Mouse (Mus musculus): ENCODE results near the gene Ric3. TPM values are rescaled to one million over a fixed set of nuclear protein-coding genes. Genes with fewer than 3 reads are reported as not detected.

Gene Ric3
- polyA plus RNA-seq, 1 experiment from 2014 or later, result 2.2 TPM

- H3K36me3 ChIP-seq (ENCODE audit: control insufficient read depth, insufficient read depth, low read length), result no peaks in the 10 kb centered on the region
- H3K9me3 ChIP-seq (ENCODE audit: control insufficient read depth, low read length), result no peaks in the 10 kb centered on the region
- 78% methylated on average over 5 of the region's 5 CpGs for WGBS
- no peaks in the 10 kb centered on the region for H3K27me3 ChIP-seq (ENCODE audit: control insufficient read depth, insufficient read depth, low read length)
- H3K27ac ChIP-seq (ENCODE audit: low read depth, low read length), result no peak overlapping the region
- no peak overlapping the region for H3K4me2 ChIP-seq (replicated peaks; ENCODE audit: low read depth, low read length)
- no peaks in the 10 kb centered on the region for H3K4me1 ChIP-seq (ENCODE audit: control insufficient read depth, insufficient read depth, low read length)
- no peak overlapping the region for H3K4me3 ChIP-seq (ENCODE audit: low read length)
- ATAC-seq (ENCODE audit: low FRiP score, low TSS enrichment), result no peak
- no peak overlapping the region for H3K9ac ChIP-seq (ENCODE audit: low read depth, low read length)
Observed at GRCm38 (mm10) chr7:109072326-109072725, 10.8 kb downstream of the Ric3 start.

- WGBS, result 82% methylated on average over 4 of the region's 4 CpGs
- no peak overlapping the region for H3K9ac ChIP-seq (ENCODE audit: low read depth, low read length)
- no peak overlapping the region for H3K27ac ChIP-seq (ENCODE audit: low read depth, low read length)
- H3K27me3 ChIP-seq (ENCODE audit: control insufficient read depth, insufficient read depth, low read length), result no peaks in the 10 kb centered on the region
- no peaks in the 10 kb centered on the region for H3K4me1 ChIP-seq (ENCODE audit: control insufficient read depth, insufficient read depth, low read length)
- H3K4me2 ChIP-seq (replicated peaks; ENCODE audit: low read depth, low read length), result no peak overlapping the region
- no peak for ATAC-seq (ENCODE audit: low FRiP score, low TSS enrichment)
- no peaks in the 10 kb centered on the region for H3K9me3 ChIP-seq (ENCODE audit: control insufficient read depth, low read length)
- H3K4me3 ChIP-seq (ENCODE audit: low read length), result no peak overlapping the region
- H3K36me3 ChIP-seq (ENCODE audit: control insufficient read depth, insufficient read depth, low read length), result no peaks in the 10 kb centered on the region
Observed at GRCm38 (mm10) chr7:109069641-109070040, 13.5 kb downstream of the Ric3 start.

- H3K4me3 ChIP-seq (ENCODE audit: low read length), result no peak overlapping the region
- 85% methylated on average over 4 of the region's 4 CpGs for WGBS
Observed at GRCm38 (mm10) chr7:109059536-109059935, 23.6 kb downstream of the Ric3 start.

GRCm38 (mm10) chr7:109050831-109051230 lies 32.3 kb downstream of the Ric3 start:
- H3K4me3 ChIP-seq (ENCODE audit: low read length), result no peak overlapping the region
- H3K36me3 ChIP-seq (ENCODE audit: control insufficient read depth, insufficient read depth, low read length), result no peaks in the 10 kb centered on the region
- H3K4me1 ChIP-seq (ENCODE audit: control insufficient read depth, insufficient read depth, low read length), result no peaks in the 10 kb centered on the region
- H3K27me3 ChIP-seq (ENCODE audit: control insufficient read depth, insufficient read depth, low read length), result no peaks in the 10 kb centered on the region
- no peak for ATAC-seq (ENCODE audit: low FRiP score, low TSS enrichment)
- 83% methylated on average over 1 of the region's 1 CpGs for WGBS
- H3K9me3 ChIP-seq (ENCODE audit: control insufficient read depth, low read length), result no peaks in the 10 kb centered on the region
- no peak overlapping the region for H3K4me2 ChIP-seq (replicated peaks; ENCODE audit: low read depth, low read length)
- no peak overlapping the region for H3K9ac ChIP-seq (ENCODE audit: low read depth, low read length)
- no peak overlapping the region for H3K27ac ChIP-seq (ENCODE audit: low read depth, low read length)

More at GRCm38 (mm10) chr7:109059536-109059935, 23.6 kb downstream of the Ric3 start:
- ATAC-seq (ENCODE audit: low FRiP score, low TSS enrichment), result no peak
- Histone ChIP-seq H3K36me3 (ENCODE audit: control insufficient read depth, insufficient read depth, low read length) (no peaks in the 10 kb centered on the region), H3K4me2 (replicated peaks; ENCODE audit: low read depth, low read length) (no peak overlapping the region), H3K4me1 (ENCODE audit: control insufficient read depth, insufficient read depth, low read length) (no peaks in the 10 kb centered on the region), H3K9ac (ENCODE audit: low read depth, low read length) (no peak overlapping the region), H3K27me3 (ENCODE audit: control insufficient read depth, insufficient read depth, low read length) (no peaks in the 10 kb centered on the region), H3K9me3 (ENCODE audit: control insufficient read depth, low read length) (no peaks in the 10 kb centered on the region), H3K27ac (ENCODE audit: low read depth, low read length) (no peak overlapping the region)

- no peaks in the 10 kb centered on the region for H3K9me3 ChIP-seq (ENCODE audit: control insufficient read depth, low read length)
- 98% methylated on average over 2 of the region's 2 CpGs for WGBS
Observed at GRCm38 (mm10) chr7:109045876-109046275, 37.3 kb downstream of the Ric3 start.

GRCm38 (mm10) chr7:109039445-109039844 lies 43.7 kb downstream of the Ric3 start:
- H3K4me1 ChIP-seq (ENCODE audit: control insufficient read depth, insufficient read depth, low read length), result no peaks in the 10 kb centered on the region
- H3K27me3 ChIP-seq (ENCODE audit: control insufficient read depth, insufficient read depth, low read length), result no peaks in the 10 kb centered on the region
- no peaks in the 10 kb centered on the region for H3K9me3 ChIP-seq (ENCODE audit: control insufficient read depth, low read length)
- H3K4me3 ChIP-seq (ENCODE audit: low read length), result no peak overlapping the region
- no peak overlapping the region for H3K27ac ChIP-seq (ENCODE audit: low read depth, low read length)
- 88% methylated on average over 5 of the region's 5 CpGs for WGBS
- H3K36me3 ChIP-seq (ENCODE audit: control insufficient read depth, insufficient read depth, low read length), result no peaks in the 10 kb centered on the region
- H3K9ac ChIP-seq (ENCODE audit: low read depth, low read length), result no peak overlapping the region
- ATAC-seq (ENCODE audit: low FRiP score, low TSS enrichment), result no peak
- H3K4me2 ChIP-seq (replicated peaks; ENCODE audit: low read depth, low read length), result no peak overlapping the region

More at GRCm38 (mm10) chr7:109045876-109046275, 37.3 kb downstream of the Ric3 start:
- Histone ChIP-seq H3K36me3 (ENCODE audit: control insufficient read depth, insufficient read depth, low read length) (no peaks in the 10 kb centered on the region), H3K27me3 (ENCODE audit: control insufficient read depth, insufficient read depth, low read length) (no peaks in the 10 kb centered on the region), H3K27ac (ENCODE audit: low read depth, low read length) (no peak overlapping the region), H3K4me1 (ENCODE audit: control insufficient read depth, insufficient read depth, low read length) (no peaks in the 10 kb centered on the region), H3K9ac (ENCODE audit: low read depth, low read length) (no peak overlapping the region), H3K4me3 (ENCODE audit: low read length) (no peak overlapping the region), H3K4me2 (replicated peaks; ENCODE audit: low read depth, low read length) (no peak overlapping the region)
- ATAC-seq (ENCODE audit: low FRiP score, low TSS enrichment), result no peak

GRCm38 (mm10) chr7:109038987-109039386 lies 44.1 kb downstream of the Ric3 start:
- ATAC-seq (ENCODE audit: low FRiP score, low TSS enrichment), result no peak
- Histone ChIP-seq H3K36me3 (ENCODE audit: control insufficient read depth, insufficient read depth, low read length) (no peaks in the 10 kb centered on the region), H3K4me2 (replicated peaks; ENCODE audit: low read depth, low read length) (no peak overlapping the region), H3K27ac (ENCODE audit: low read depth, low read length) (no peak overlapping the region), H3K9ac (ENCODE audit: low read depth, low read length) (no peak overlapping the region), H3K4me3 (ENCODE audit: low read length) (no peak overlapping the region), H3K27me3 (ENCODE audit: control insufficient read depth, insufficient read depth, low read length) (no peaks in the 10 kb centered on the region), H3K4me1 (ENCODE audit: control insufficient read depth, insufficient read depth, low read length) (no peaks in the 10 kb centered on the region), H3K9me3 (ENCODE audit: control insufficient read depth, low read length) (no peaks in the 10 kb centered on the region)
- 58% methylated on average over 1 of the region's 1 CpGs for WGBS

GRCm38 (mm10) chr7:109038121-109038735 lies 44.9 kb downstream of the Ric3 start:
- no peaks in the 10 kb centered on the region for H3K4me1 ChIP-seq (ENCODE audit: control insufficient read depth, insufficient read depth, low read length)
- 73% methylated on average over 8 of the region's 8 CpGs for WGBS
- H3K9me3 ChIP-seq (ENCODE audit: control insufficient read depth, low read length), result no peaks in the 10 kb centered on the region
- no peak overlapping the region for H3K9ac ChIP-seq (ENCODE audit: low read depth, low read length)
- no peaks in the 10 kb centered on the region for H3K27me3 ChIP-seq (ENCODE audit: control insufficient read depth, insufficient read depth, low read length)
- H3K4me2 ChIP-seq (replicated peaks; ENCODE audit: low read depth, low read length), result no peak overlapping the region
- no peak overlapping the region for H3K27ac ChIP-seq (ENCODE audit: low read depth, low read length)
- no peaks in the 10 kb centered on the region for H3K36me3 ChIP-seq (ENCODE audit: control insufficient read depth, insufficient read depth, low read length)
- ATAC-seq (ENCODE audit: low FRiP score, low TSS enrichment), result no peak
- H3K4me3 ChIP-seq (ENCODE audit: low read length), result no peak overlapping the region

GRCm38 (mm10) chr7:109032054-109032453 lies 51.1 kb downstream of the Ric3 start:
- H3K36me3 ChIP-seq (ENCODE audit: control insufficient read depth, insufficient read depth, low read length), result no peaks in the 10 kb centered on the region
- no peak overlapping the region for H3K4me3 ChIP-seq (ENCODE audit: low read length)
- H3K4me2 ChIP-seq (replicated peaks; ENCODE audit: low read depth, low read length), result no peak overlapping the region
- no peaks in the 10 kb centered on the region for H3K27me3 ChIP-seq (ENCODE audit: control insufficient read depth, insufficient read depth, low read length)
- H3K9me3 ChIP-seq (ENCODE audit: control insufficient read depth, low read length), result no peaks in the 10 kb centered on the region
- WGBS, result 84% methylated on average over 2 of the region's 2 CpGs
- no peak overlapping the region for H3K9ac ChIP-seq (ENCODE audit: low read depth, low read length)
- ATAC-seq (ENCODE audit: low FRiP score, low TSS enrichment), result no peak
- no peaks in the 10 kb centered on the region for H3K4me1 ChIP-seq (ENCODE audit: control insufficient read depth, insufficient read depth, low read length)
- no peak overlapping the region for H3K27ac ChIP-seq (ENCODE audit: low read depth, low read length)
